Mouse (Mus musculus) ovary, adult 18-20 months (tissue): ENCODE results near the gene Nebl.

Experiments
- DNase-seq: peaks from one replicate; pipeline ENCODE4 v3.0.0; 2022; ENCODE audit warnings: low spot score, mixed read lengths

The Nebl gene

DNA sequence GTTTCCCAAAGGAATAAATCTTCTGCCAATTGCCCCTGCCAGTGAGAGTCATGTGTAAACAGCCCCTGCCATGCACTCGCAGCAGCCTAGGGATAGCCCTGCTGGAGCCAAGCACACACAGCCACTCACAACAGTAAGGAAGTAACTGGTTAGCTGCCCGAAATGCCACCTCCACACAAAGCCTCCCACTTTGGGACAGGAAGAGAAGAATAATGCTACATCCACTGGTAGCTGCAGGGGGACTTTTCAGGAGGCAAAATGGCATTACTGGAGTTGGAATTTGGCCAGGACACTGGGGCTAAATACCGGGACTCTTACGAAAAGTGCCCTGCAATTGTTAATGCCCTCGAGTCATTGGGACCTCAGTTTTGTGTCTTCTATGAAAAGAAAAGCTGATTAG lies 92.6 kb downstream of the Nebl start:
- no peak for DNase-seq

DNA sequence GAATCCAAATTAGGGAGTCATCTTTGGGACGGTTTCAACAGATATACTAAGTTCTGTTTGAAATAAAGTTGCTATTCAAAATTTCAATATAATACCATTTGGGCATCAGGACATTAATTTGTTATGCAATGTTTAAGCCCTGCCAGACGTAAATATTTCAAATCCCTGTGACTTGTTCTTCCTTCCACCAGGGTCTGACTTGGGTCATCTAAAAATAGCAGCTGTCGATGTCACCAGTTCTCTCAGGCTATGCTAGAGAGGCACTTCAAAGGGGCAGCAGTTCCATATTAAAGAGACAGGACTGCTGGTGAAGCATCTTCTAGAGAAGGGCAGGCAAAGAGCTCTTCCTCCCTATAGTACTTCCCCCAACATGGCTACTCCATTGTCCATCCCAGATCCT lies 107.3 kb downstream of the Nebl start:
- no peak for DNase-seq

DNA sequence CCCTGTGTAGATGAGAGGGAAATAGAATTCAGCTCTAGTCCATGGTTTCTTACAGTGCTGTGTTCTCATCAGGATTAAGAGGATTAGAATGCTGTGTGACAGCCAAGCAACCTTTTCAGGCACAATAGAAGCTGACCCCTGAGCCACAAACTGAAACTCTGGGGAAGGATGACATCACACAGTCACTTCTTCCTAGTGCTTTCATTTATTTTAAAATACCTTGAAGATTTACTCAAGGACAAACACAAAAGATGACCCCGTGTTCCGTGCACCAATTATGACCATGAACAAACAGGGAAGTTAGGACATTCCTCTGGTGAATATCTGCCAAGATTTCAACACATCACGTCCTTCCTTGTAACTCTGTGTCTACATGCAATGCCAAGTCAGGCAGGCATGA lies 121.0 kb downstream of the Nebl start:
- DNase-seq, result no peak

GRCm38 (mm10) chr2:17603573-17603972 lies 127.7 kb downstream of the Nebl start:
- no peak for DNase-seq

- no peak for DNase-seq
These were observed 130.6 kb downstream of the Nebl start for GRCm38 (mm10) chr2:17600652-17601051.

- DNase-seq, result no peak
These were observed 131.4 kb downstream of the Nebl start for GRCm38 (mm10) chr2:17599860-17600259.

DNA sequence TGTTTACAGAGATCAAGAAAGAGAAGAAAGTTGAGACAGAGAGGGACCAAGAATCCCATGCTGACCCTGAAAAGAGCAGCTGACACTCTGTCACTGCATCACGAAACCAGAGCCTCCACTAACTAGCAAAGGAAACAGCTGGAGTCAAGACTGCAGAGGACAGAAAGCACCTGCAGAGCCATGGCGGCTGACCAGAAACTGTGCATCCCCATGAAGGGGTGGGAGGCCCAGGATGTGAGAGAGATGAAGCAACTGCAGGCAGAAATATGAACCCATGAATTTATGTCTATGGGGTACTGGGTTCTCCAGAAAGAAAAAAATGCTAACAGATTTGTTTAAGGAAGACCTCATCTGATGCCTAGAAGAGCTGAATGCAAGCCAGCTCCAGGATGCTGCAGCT lies 133.3 kb downstream of the Nebl start:
- DNase-seq, result no peak

- no peak for DNase-seq
These were observed 141.6 kb downstream of the Nebl start for GRCm38 (mm10) chr2:17589669-17590068.

- DNase-seq, result no peak
These were observed 145.8 kb downstream of the Nebl start for GRCm38 (mm10) chr2:17585329-17585992.

- DNase-seq, result no peak
These were observed 155.6 kb downstream of the Nebl start for GRCm38 (mm10) chr2:17575648-17576047.

- DNase-seq, result no peak
These were observed 159.5 kb downstream of the Nebl start for GRCm38 (mm10) chr2:17571716-17572115.

DNA sequence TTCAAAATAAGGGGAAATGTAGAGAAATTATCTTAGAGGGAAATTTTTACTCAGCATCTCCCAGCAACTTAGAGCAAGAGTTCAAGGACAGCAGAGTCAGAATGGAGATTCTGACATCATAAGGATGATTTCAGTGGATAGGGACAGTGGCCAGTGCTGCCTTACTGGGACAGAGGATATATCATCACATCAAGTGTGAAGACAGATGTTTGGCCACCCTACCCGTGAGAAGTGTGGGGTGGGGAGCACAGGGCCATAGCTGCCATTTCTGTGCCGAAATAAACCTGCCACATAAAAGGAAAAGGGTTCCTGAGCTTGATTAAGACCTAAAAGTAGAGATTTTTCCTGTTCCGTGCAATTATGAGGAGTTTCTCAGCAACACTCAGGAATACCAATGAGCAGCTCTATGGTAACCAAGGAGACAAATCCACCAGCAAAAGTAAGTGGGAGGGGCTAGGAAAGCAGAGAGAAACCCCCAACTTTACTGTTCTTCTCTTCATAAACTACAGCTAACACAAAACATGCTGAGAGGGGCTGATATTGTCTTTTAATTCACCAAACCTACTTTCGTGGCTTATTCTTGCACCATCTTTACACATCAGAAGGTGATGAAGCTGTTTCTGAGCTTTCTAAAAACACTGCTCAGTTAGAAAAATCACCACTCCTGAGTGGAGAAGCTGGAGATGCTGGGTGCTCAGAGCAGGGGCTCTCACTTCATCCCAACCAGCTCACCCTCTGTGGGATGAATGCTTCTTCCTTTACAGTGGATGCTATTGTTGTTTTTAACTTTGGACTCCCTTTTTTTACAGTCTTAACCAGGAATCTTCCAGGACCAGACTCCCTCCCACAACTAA lies 172.1 kb downstream of the Nebl start:
- no peak for DNase-seq

GRCm38 (mm10) chr2:17549895-17550558 lies 181.2 kb downstream of the Nebl start:
- DNase-seq, result no peak

- no peak for DNase-seq
These were observed 184.8 kb downstream of the Nebl start for GRCm38 (mm10) chr2:17546354-17546948.

- DNase-seq, result no peak
These were observed 191.5 kb downstream of the Nebl start for GRCm38 (mm10) chr2:17539737-17540136.

DNA sequence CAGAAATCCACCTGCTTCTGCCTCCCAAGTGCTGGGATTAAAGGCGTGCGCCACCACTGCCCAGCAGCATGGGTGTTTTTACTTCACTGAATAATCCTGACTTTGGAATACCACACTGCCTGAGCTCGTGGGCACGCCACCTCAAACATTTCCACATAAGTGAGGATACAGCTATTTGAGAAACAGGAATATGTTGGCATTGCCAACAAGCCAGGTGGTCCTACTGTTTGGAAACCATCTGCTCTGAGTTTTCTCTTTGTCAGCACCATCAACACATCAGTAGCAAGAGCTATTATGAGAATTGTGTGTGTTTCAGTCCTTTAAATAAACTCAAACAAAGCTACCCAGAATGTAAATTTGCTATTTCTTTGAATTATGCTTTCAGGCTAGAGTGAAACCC lies 192.8 kb downstream of the Nebl start:
- DNase-seq, result no peak

DNA sequence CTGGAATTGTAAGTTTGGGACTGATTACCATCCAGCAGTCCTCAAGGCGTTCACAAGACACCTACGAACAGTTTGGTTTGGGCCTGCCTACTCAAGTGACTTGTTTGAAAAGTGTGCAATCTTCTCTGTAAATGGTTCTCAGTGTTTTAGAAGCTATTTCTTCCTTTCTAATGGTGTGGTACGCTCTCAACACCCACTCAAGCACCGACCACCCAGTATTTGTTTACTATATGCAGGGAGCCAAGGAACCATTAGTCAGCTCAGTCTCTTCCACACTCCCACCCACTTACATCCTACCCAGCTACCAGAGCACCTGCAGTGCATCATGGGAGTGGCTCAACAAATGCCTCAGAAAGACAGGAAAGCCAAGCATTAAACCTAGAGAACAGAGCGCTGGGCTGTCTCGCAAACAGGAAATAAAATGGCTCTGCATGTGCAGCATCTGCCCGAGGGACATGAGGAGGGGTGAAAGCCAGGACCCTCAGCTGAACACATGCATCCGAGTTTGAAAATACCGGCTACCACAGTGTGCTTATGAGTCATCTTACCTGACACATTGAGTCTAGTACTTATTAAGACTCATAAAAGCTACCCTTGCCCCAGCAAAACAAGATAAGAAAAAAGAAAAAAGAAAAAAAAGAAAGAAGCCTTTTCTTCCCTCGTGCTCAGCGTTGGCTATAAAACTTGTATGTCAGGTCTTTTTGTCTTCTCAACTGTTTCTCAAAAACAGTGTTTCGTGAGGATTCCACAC lies 199.7 kb downstream of the Nebl start:
- no peak for DNase-seq

- DNase-seq, result no peak
These were observed 205.3 kb downstream of the Nebl start for GRCm38 (mm10) chr2:17525739-17526526.

- no peak for DNase-seq
These were observed 206.1 kb downstream of the Nebl start for GRCm38 (mm10) chr2:17525211-17525610.

DNA sequence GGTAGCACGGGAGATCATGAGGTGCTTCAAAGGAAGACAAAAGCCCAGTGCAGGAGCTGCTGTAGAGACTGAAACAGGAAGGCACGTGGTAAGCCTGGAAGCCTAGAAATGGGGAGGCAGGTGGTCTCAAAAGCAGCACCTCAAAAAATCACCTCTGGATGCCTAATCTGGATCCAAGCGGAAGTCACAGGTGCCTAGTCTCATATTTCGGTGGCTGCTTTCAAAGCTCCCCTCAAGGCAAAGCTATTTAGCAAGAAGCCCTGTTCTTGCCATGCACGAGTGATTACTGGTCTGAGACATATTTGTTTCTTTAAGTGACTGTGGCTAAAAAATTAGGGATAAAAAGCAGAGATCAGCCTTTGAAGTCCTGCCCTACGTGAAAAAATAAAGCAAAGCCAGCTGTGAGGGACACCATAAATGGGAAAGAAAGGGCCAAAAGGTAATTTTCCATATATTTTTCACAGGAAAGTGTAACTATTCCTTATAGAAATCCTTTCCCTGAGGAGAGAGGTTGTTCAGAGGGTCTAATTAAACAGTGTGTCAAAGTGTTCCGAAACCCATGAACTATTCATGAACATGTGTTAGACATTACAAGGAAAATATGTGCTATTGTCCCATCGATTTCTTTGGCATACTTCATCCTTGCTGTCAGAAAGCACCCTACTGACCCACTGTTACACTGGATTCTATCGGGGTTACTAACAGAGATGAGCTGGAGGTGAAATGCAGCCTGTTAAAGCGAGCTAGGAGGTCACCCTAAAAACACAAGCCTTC lies 206.9 kb downstream of the Nebl start:
- DNase-seq, result no peak
